Mouse (Mus musculus) ovary, postnatal 10 days (tissue): ENCODE results near the gene Ptprd.
"Not testable (repeated sequence)": the region's sequence is repeated elsewhere in the genome, so short reads cannot be mapped to it uniquely, and the experiment has no call there.

Source experiments
- DNase-seq: peaks from one replicate; pipeline ENCODE4 v3.0.0; 2022; ENCODE audit warnings: low spot score

Ptprd gene

GRCm38 (mm10) chr4:76448678-76449465 is 1762.9 kb downstream of the Ptprd start:
- no peak for DNase-seq

GRCm38 (mm10) chr4:76447396-76447795 is 1764.4 kb downstream of the Ptprd start:
- DNase-seq = no peak

DNA sequence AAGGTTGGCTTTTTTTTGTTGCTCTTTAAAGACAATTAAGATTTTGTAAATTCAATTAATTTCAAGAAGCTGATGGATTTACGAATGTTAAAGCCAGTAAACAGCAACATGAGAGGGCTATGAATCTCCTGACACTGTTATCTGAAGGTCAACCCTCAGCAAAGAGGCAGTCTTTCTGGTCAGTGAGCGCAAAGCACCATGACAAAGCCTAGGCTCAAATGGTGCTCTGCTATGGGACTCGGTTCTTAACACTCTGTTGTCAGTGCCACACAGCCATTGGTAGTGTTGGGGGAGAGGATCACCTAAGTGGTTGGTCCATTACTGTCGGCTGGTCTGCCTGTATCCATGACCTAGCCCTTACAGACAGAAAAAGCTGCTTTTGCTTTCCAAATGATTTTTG is 1767.0 kb downstream of the Ptprd start:
- DNase-seq = no peak

DNA sequence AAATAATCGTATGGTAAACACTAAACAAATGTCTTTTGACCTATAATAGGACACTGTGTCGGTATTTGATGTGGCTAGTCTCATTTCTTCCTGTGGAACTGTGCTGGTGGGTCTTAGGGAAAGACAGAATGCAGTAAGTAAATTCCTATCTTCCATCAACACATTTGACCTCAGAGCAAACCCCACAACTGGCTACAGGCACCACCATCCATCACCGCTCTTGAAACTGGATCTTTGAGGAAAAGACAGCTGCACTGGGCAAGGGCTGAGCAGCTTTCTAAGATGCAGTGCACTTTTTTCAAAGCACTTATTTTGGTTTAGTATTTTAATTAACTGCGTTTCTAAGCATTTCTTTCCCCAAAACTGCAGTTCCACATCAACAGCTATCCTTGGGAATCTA is 1768.2 kb downstream of the Ptprd start:
- DNase-seq = no peak

GRCm38 (mm10) chr4:76440791-76441364 is 1770.9 kb downstream of the Ptprd start:
- no peak for DNase-seq

DNA sequence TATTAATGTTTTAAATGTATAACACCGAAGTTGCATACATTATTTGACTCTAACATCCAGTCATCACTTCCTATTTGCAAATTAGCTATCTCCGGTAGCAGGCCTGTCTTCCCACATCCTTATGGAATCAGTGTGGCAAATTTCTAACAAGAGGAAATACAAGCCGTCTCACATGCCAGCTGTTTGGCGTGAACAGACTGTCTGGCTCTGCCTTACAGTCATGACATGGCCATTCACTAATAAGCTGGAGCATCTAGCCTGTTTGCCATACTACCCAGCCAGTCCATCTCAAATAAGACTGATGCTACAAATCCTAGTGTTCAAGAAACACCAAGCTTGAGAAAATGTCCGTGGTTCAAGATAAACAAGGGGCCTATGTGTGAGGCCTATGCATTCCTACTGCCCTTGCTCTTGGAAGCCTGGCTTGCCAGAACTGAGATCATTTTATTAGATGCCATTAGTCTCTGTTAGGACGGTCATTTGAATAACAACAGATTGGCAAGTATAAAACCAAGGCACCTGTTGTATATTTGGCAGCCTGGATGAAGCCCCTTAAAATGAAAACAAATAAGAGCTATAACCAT is 1773.2 kb downstream of the Ptprd start:
- DNase-seq = no peak

DNA sequence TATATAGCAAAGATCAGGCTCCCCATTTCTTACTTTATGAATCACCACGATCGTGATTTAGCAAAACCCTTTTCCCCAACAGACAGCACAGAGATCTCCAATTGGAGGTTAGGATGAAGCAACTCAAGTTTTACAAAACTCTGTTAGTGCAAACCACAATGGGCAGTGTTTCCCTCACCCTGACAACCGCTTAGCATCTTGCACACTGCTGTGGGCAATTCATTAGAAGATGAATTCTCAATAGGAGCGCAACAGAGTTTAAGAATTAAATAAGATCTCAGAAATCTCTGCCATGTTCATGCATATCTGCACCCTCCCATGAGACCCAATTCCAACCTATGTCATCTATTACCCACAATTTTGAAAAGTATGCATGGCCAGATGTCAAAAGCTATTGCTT is 1773.7 kb downstream of the Ptprd start:
- no peak for DNase-seq

DNA sequence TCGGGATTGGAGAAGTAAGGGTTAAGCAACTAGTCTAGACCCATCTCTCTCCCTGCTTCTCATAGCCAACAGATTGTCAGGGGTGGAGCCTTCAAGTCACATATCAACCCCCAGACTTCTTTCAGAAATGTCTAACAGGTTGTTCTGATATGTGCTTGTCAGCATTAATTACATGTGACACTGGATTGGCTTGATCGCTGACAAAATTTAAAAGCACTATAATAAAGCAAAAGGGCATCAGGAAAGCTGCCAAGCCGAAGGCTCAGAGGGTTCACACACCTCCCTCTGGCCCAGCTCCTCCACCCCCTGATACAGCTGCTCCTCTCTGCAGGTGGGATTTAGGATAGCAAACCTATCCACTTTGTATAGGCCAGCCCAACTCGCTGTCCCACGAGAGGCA is 1775.8 kb downstream of the Ptprd start:
- no peak for DNase-seq

- no peak for DNase-seq
Measured at GRCm38 (mm10) chr4:76429769-76430168, 1782.0 kb downstream of the Ptprd start.

DNA sequence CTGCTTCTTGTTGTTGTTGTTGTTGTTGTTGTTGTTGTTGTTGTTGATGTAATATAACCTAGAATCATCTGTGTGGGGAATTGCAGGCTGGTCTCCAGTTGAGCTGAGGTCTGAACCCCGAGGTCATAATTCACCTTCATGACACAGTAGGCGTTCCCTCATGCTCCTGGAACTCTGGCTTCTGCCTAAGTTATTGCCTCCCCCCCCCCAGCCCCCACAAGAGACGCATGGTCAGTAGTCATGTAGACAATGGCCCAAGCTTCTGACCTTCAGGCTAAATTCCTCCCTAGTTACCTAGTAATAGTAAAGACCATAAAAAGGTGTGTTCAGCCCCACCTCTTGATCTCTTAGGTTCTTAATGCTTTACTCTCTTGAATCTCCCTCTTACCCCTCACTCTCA is 1784.7 kb downstream of the Ptprd start:
- not testable (repeated sequence) for DNase-seq

- DNase-seq = no peak
Measured at GRCm38 (mm10) chr4:76425230-76425575, 1786.6 kb downstream of the Ptprd start.

DNA sequence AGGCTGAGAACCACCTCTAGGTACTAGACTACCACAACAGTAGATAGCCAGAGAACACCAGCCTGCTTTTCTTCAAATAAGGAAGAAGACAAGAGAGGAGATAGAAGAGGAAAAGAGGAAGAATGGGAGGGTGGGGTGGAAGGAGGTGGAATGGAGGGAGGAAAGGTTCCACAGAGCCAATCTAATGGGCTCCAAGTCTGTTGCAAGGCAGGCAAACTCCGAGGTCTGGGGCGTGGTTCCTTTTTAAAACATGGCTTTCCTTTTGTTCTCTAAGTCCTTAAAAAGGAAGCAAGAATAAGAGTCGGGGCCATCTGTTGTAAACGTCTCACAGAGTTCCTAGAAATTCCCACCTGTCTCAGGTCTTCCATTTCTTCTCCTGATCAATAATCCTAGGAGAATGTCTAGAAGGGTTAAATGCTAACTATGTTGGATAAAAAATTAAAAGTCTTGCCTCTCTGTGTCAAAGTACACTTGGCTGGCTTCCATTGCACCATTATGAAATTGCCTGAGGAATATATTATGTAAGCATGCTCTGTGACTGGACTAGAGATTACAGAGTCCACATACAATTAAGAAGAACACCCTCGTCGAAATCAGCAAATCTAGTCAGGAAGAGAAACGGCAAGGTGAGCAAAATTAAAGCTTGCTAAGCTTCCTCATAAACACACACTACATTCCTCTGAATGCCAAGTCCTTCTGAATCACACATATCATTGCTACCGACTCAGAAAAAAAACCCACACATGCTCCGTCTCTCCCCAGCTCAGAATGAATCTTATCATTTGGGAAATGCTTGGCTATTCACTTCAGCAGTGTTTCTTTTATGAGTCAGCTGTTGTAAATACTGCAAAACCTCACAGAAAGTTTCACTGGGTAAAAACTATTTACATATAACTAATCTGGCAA is 1787.2 kb downstream of the Ptprd start:
- no peak for DNase-seq

GRCm38 (mm10) chr4:76422113-76422512 is 1789.6 kb downstream of the Ptprd start:
- DNase-seq = no peak

- DNase-seq = no peak
Measured at GRCm38 (mm10) chr4:76419641-76420040, 1792.1 kb downstream of the Ptprd start.

GRCm38 (mm10) chr4:76417676-76418075 is 1794.1 kb downstream of the Ptprd start:
- no peak for DNase-seq

DNA sequence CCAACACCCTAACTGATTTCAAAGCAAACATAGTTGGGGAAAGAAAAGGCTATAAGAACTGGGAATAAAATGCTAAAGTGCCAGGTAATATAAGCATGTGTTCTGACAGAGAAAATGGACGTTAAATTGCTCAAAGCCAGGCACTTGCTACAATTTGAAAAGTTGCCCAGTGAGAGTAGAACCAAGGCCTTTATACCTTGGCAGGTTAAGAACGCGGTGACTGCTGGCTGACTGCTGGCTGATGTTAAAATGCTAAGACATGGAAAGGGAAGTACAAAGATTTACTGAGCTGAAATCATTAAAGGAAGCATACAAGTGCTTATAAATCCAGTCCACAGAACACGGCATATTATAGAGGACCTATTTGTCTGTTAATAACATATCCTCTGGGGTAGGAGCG is 1796.1 kb downstream of the Ptprd start:
- no peak for DNase-seq

- no peak for DNase-seq
Measured at GRCm38 (mm10) chr4:76414591-76414990, 1797.2 kb downstream of the Ptprd start.

GRCm38 (mm10) chr4:76410053-76410452 is 1801.7 kb downstream of the Ptprd start:
- no peak for DNase-seq

DNA sequence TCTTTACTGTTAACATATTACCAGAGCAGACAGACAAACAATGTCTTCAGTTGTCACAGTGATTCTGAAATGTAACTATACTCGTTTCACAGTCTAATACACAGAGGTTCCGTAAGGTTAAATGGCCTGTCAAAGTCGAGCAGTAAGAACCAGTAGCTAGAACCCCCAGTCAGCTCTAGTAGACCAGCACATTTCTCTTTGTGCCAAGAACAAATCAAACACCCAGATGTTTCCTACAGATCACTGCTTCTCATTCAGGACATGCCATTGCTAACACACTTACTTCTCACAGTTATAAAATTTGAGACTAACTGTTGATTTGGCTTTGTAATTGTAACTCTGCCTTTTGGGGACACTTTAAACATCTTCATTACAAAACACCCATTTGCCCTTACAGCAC is 1802.6 kb downstream of the Ptprd start:
- no peak for DNase-seq

DNA sequence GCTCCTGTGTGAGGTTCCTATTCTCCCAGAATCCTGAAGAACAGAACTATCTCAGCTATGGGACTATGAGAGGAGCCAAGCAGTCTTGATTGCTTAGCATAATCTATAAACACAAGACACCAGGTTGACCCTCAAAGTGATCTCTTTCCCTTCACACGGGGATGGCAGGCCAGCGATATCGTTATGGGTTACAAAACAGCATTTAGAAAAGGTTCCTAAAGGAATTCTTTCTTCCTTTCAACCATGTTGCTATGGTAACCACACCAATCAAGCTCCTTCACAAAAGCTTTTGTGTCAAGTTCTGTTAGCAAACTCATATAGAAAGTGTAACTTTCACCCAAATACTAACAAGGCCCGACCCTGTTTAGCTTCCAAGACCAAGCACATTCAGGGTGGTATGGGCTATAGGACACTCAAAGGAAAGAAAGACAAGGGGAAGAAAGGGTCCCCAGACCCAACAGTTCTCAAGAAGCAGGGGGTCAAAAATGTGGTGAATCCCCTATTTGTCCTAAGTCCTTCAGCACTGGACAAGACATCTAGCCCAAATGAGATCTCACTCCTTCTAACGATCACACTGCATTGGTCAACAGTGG is 1805.8 kb downstream of the Ptprd start:
- DNase-seq = no peak

DNA sequence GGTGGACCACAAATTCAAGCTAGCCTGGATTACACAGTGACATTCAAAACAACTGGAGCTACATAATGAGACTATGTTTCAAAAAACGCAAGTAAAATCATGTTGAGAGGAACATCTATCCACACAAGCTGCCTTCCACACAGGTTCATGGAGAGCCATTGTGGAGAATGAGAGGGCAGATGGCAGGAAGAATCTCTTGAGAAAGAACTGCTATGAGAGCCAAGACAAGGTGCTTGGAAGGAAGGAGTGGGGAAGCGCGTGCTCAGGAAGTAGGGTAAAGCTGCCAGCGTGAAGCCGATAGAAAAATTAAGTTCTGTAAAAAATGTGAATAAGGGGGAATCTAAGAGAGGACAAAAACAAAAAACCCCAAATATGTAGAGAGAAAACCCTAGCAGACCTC is 1808.5 kb downstream of the Ptprd start:
- no peak for DNase-seq

DNA sequence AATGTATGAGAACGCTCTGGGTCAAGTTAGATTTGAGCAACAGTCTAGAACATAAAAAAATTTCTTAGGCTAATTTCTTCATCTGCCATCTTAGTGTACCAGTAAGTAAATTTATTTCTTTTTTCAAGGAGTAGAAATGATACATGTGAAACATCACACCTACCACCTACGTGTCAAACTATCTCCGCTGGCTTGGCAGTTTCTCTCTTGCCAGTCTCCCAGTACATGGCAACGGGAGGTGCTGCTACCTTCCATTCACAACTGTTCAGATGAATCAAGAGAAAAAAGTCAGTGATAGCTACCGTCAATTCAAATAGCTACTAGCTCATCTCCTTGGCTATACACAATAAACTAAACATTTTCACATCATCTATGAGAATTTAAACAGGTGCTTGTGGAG is 1823.9 kb downstream of the Ptprd start:
- no peak for DNase-seq
